Mouse (Mus musculus) small intestine, adult 2 months (tissue): ENCODE measurements around the gene Mcoln3.
A peak's percentile ranks its signal among the peaks of the same experiment; 100 is the strongest.

ENCODE experiments used
- CTCF ChIP-seq: fragments of 200-500 bp; IDR thresholded peaks from 2 replicates; pipeline ENCODE4 v1.5.1; 2012; ENCODE audit warnings: low read depth, mild to moderate bottlenecking, control low read depth, inconsistent platforms, low read length, moderate library complexity, mixed read lengths; ENCODE audit not compliant: insufficient replicate concordance, insufficient read length; ENCODE audit errors: extremely low read depth
- POLR2A ChIP-seq: fragments of 200-500 bp; IDR thresholded peaks from 2 replicates; pipeline ENCODE4 v1.6.1; 2012; ENCODE audit warnings: low read depth, mild to moderate bottlenecking, control low read depth, inconsistent platforms, low read length, moderate library complexity

DNA sequence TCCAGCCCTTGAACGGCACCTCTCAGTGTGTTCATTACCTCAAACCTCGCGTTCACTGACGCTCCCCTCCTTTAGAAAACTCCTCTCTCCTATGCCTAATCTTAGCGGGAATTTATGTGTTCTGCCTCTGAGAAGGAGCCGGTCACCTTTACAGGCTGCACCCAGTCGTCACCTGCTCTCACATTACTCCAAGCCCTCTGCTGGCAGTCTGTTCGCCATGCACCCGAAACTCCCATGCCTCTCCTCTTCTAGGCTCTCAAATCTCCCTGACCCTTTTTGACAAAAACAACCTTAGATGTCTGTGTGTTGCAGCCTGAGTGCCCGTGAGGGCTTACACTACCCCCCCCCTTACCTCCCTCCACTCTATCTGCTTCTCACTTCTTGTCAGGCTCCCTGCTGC lies 19.2 kb downstream of the Mcoln3 start:
- TF ChIP-seq POLR2A (no peak), CTCF (peak; percentile 60; the same call in 1 of the 2 replicates)
